Mouse (Mus musculus) myocyte (in vitro differentiated cells): ENCODE data around the gene Rps6kl1.

ENCODE experiments used
- POLR2A ChIP-seq: IDR thresholded peaks from one replicate; pipeline ENCODE4 v1.6.1; 2011; ENCODE audit warnings: low read depth, mild to moderate bottlenecking, control low read depth, moderate library complexity; ENCODE audit not compliant: insufficient read length
- SRF ChIP-seq: IDR thresholded peaks from one replicate; pipeline ENCODE4 v1.6.1; 2011; ENCODE audit warnings: low read depth; ENCODE audit not compliant: control insufficient read depth, insufficient read length
- TCF12 ChIP-seq: IDR thresholded peaks from one replicate; pipeline ENCODE4 v1.6.1; 2011; ENCODE audit warnings: mild to moderate bottlenecking, control low read depth; ENCODE audit not compliant: poor library complexity, insufficient read depth, severe bottlenecking

DNA sequence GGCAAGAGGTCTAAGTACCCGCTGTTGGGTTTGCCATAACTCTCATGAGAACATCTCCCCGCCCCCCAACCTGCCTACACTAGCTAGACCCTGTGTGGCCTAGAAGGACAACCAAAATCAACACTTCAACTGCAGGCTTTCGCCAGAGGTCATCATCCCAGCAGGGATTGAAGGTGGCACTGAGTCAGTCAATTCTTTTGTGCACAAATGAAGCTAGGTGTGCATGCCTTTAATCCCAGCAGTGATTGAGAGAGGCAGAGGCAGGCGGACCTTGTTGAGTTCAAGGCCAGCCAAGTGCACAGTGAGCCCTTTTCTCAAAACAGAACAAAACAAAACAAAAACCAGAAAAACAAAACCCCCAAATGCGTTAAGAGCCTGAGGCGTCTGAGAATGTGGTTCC lies 10.0 kb downstream of the Rps6kl1 start:
- TF ChIP-seq POLR2A (no peak), SRF (no peak), TCF12 (no peak)
